Mouse (Mus musculus) liver, postnatal 0 days (tissue): ENCODE measurements around the gene Bcap29.
"Not testable (repeated sequence)": the region's sequence is repeated elsewhere in the genome, so short reads cannot be mapped to it uniquely, and the experiment has no call there.

Source experiments
- CTCF ChIP-seq: sonication (generic); IDR thresholded peaks from 2 replicates; pipeline ENCODE4 v1.5.1; 2016; ENCODE audit warnings: antibody characterized with exemption, low read depth
- EP300 ChIP-seq: IDR thresholded peaks from 2 replicates; pipeline ENCODE4 v1.6.1; 2016; ENCODE audit warnings: antibody characterized with exemption, low read depth, mild to moderate bottlenecking

DNA sequence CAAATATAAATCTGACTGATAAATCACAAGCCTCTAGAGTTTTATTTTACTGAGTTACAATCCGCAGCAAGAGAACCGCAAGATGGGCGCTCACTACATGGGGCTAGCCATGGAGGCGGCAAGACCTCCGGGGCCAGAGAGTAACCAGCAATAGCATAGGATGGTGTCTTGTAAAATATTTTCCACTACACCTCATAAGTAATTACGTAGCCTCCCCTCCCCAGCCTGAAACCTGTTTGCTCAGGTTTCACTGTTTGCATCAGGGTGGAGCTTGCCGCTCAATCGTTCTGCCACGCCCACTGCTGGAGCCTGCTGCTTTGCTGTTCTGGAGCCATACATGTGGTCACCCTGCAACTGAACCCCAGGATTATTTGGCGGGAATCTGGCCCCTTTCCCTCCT, 66.9 kb downstream of the Bcap29 start:
- not testable (repeated sequence) for TF ChIP-seq CTCF, EP300
